Mouse (Mus musculus) lung, postnatal 0 days (tissue): ENCODE measurements around the gene Tomm70a. TPM values are rescaled to one million over a fixed set of nuclear protein-coding genes. Genes with fewer than 3 reads are reported as not detected.

Experiments
- ATAC-seq: fragments of 200-750 bp; cut with Nextera tagmentation; 2 replicates; pipeline ENCODE4 v1.8.0; 2017; ENCODE audit warnings: moderate library complexity
- DNase-seq: peaks from one replicate; pipeline ENCODE4 v3.0.0-alpha.2; 2016; ENCODE audit warnings: low spot score
- H3K27ac ChIP-seq: fragments of 300-500 bp; sonication (generic); 2 replicates; pipeline ENCODE4 v1.5.1; 2014; ENCODE audit warnings: antibody characterized with exemption, mild to moderate bottlenecking, low read length, mixed read lengths
- H3K27me3 ChIP-seq: fragments of 300-500 bp; sonication (generic); replicated peaks from 2 replicates; pipeline ENCODE4 v1.6.1; 2014; ENCODE audit warnings: low read length, mixed read lengths; ENCODE audit not compliant: insufficient read depth
- H3K36me3 ChIP-seq: fragments of 300-500 bp; sonication (generic); 2 replicates; pipeline ENCODE4 v1.6.1; 2014; ENCODE audit warnings: low read length, mixed read lengths; ENCODE audit not compliant: insufficient read depth
- H3K4me1 ChIP-seq: fragments of 300-500 bp; sonication (generic); 2 replicates; pipeline ENCODE4 v1.6.1; 2014; ENCODE audit warnings: antibody characterized with exemption, low read depth, low read length, mixed read lengths; ENCODE audit not compliant: insufficient read depth
- H3K4me2 ChIP-seq: fragments of 300-500 bp; sonication (generic); replicated peaks from 2 replicates; pipeline ENCODE4 v1.6.1; 2014; ENCODE audit warnings: low read depth, mild to moderate bottlenecking, low read length, moderate library complexity, mixed read lengths
- H3K4me3 ChIP-seq: fragments of 300-500 bp; sonication (generic); 2 replicates; pipeline ENCODE4 v1.5.1; 2014; ENCODE audit warnings: low read depth, low read length
- H3K9ac ChIP-seq: fragments of 300-500 bp; sonication (generic); replicated peaks from 2 replicates; pipeline ENCODE4 v1.6.1; 2014; ENCODE audit warnings: low read depth, mild to moderate bottlenecking
- H3K9me3 ChIP-seq: fragments of 300-500 bp; sonication (generic); 2 replicates; pipeline ENCODE4 v1.6.1; 2016; ENCODE audit warnings: low read length, mixed read lengths
- CTCF ChIP-seq: IDR thresholded peaks from 2 replicates; pipeline ENCODE4 v1.5.1; 2016; ENCODE audit warnings: antibody characterized with exemption, mild to moderate bottlenecking
- EP300 ChIP-seq: IDR thresholded peaks from 2 replicates; pipeline ENCODE4 v1.6.1; 2016; ENCODE audit warnings: antibody characterized with exemption, mild to moderate bottlenecking, control low read depth
- WGBS: fragments of 180-500 bp; shearing (Covaris S2); extraction: QIAGEN DNeasy Blood & Tissue Kit; methylation state at CpG from one replicate; pipeline ENCODE4 v1.1.7; 2014; 5-methylcytosine and 5-hydroxymethylcytosine counted together
- polyA plus RNA-seq: library from polyadenylated mRNA; unstranded; fragments of >200 nt; fragmentation: Nextera tagmentation; extraction: Ambion mirVana; gene quantifications from 2 replicates; pipeline ENCODE4 v1.2.1, GENCODE M21; 2015

Gene Tomm70a
- 17.2 and 17.7 TPM in 2 replicates for polyA plus RNA-seq

GRCm38 (mm10) chr16:57120913-57121815, at the start of gene Tomm70a:
Gene Tomm70a (plus strand): TSS chr16:57121703.
- Histone ChIP-seq H3K9ac (peak within 1 kb of the TSS; percentile 94), H3K27me3 (no peaks in the 10 kb centered on the region), H3K4me1 (peaks cover 10% of the 10 kb centered on the region; the same call in 1 of the 2 replicates), H3K27ac (peak within 1 kb of the TSS; percentile 95), H3K4me2 (peak within 1 kb of the TSS; percentile 81), H3K4me3 (peak within 1 kb of the TSS; percentile 99), H3K36me3 (no peaks in the 10 kb centered on the region), H3K9me3 (no peaks in the 10 kb centered on the region)
- TF ChIP-seq EP300 = no peak
- no peak; the same call in 1 of the 2 replicates for TF ChIP-seq CTCF
- peak; percentile 98 for DNase-seq
- WGBS = 1% methylated on average over 33 of the region's 37 CpGs
- peak; percentile 99 for ATAC-seq

- ATAC-seq (no peak), DNase-seq (no peak)
- H3K27ac ChIP-seq = no peak overlapping the region
- no peak overlapping the region for H3K4me3 ChIP-seq
- no peaks in the 10 kb centered on the region for H3K9me3 ChIP-seq
- 60% methylated on average over 7 of the region's 7 CpGs for WGBS
- H3K4me1 ChIP-seq = no peaks in the 10 kb centered on the region
- H3K4me2 ChIP-seq = no peak overlapping the region
- H3K36me3 ChIP-seq = no peaks in the 10 kb centered on the region
- no peaks in the 10 kb centered on the region for H3K27me3 ChIP-seq
- H3K9ac ChIP-seq = no peak overlapping the region
- TF ChIP-seq CTCF (no peak), EP300 (no peak)
Measured at GRCm38 (mm10) chr16:57075986-57076385, 45.5 kb upstream of the Tomm70a start.

GRCm38 (mm10) chr16:57079577-57079976, 41.9 kb upstream of the Tomm70a start:
- WGBS = 60% methylated on average over 4 of the region's 4 CpGs
- H3K4me3 ChIP-seq = no peak overlapping the region
- no peaks in the 10 kb centered on the region for H3K4me1 ChIP-seq
- ATAC-seq (no peak), DNase-seq (no peak)
- no peaks in the 10 kb centered on the region for H3K27me3 ChIP-seq
- H3K9me3 ChIP-seq = no peaks in the 10 kb centered on the region
- H3K4me2 ChIP-seq = no peak overlapping the region
- TF ChIP-seq CTCF (no peak), EP300 (no peak)
- no peak overlapping the region for H3K27ac ChIP-seq
- H3K9ac ChIP-seq = no peak overlapping the region
- H3K36me3 ChIP-seq = no peaks in the 10 kb centered on the region

GRCm38 (mm10) chr16:57092460-57092859, 29.0 kb upstream of the Tomm70a start:
- Histone ChIP-seq H3K36me3 (no peaks in the 10 kb centered on the region), H3K4me2 (no peak overlapping the region), H3K4me3 (no peak overlapping the region), H3K27me3 (no peaks in the 10 kb centered on the region), H3K4me1 (no peaks in the 10 kb centered on the region), H3K9ac (no peak overlapping the region), H3K27ac (no peak overlapping the region), H3K9me3 (no peaks in the 10 kb centered on the region)
- 28% methylated on average over 4 of the region's 4 CpGs for WGBS
- DNase-seq (peak; percentile 78), ATAC-seq (peak; percentile 44; the same call in 1 of the 2 replicates)
- peak; percentile 75 for TF ChIP-seq CTCF
- no peak for TF ChIP-seq EP300

GRCm38 (mm10) chr16:57092911-57093605, 28.4 kb upstream of the Tomm70a start:
- Histone ChIP-seq H3K9me3 (no peaks in the 10 kb centered on the region), H3K36me3 (no peaks in the 10 kb centered on the region), H3K4me1 (no peaks in the 10 kb centered on the region), H3K27ac (no peak overlapping the region), H3K4me2 (no peak overlapping the region), H3K4me3 (no peak overlapping the region), H3K27me3 (no peaks in the 10 kb centered on the region), H3K9ac (no peak overlapping the region)
- DNase-seq = no peak
- TF ChIP-seq EP300 (no peak), CTCF (no peak)
- ATAC-seq = no peak
- 58% methylated on average over 6 of the region's 6 CpGs for WGBS

- no peak for ATAC-seq
- no peak overlapping the region for H3K4me3 ChIP-seq
- WGBS = 38% methylated on average over 7 of the region's 7 CpGs
- no peaks in the 10 kb centered on the region for H3K9me3 ChIP-seq
- no peak for DNase-seq
- TF ChIP-seq CTCF = no peak
- no peak for TF ChIP-seq EP300
- no peak overlapping the region for H3K9ac ChIP-seq
- H3K4me1 ChIP-seq = no peaks in the 10 kb centered on the region; the same call in 1 of the 2 replicates
- H3K4me2 ChIP-seq = no peak overlapping the region
- no peak overlapping the region for H3K27ac ChIP-seq
- no peaks in the 10 kb centered on the region for H3K27me3 ChIP-seq
- no peaks in the 10 kb centered on the region for H3K36me3 ChIP-seq
Measured at GRCm38 (mm10) chr16:57098468-57099144, 22.9 kb upstream of the Tomm70a start.
